Mouse (Mus musculus): ENCODE results near the gene Slc35g3. TPM values are rescaled to one million over a fixed set of nuclear protein-coding genes. Genes with fewer than 3 reads are reported as not detected.

The Slc35g3 gene
- polyA plus RNA-seq, 1 experiment from 2014 or later = 0.09 TPM

DNA sequence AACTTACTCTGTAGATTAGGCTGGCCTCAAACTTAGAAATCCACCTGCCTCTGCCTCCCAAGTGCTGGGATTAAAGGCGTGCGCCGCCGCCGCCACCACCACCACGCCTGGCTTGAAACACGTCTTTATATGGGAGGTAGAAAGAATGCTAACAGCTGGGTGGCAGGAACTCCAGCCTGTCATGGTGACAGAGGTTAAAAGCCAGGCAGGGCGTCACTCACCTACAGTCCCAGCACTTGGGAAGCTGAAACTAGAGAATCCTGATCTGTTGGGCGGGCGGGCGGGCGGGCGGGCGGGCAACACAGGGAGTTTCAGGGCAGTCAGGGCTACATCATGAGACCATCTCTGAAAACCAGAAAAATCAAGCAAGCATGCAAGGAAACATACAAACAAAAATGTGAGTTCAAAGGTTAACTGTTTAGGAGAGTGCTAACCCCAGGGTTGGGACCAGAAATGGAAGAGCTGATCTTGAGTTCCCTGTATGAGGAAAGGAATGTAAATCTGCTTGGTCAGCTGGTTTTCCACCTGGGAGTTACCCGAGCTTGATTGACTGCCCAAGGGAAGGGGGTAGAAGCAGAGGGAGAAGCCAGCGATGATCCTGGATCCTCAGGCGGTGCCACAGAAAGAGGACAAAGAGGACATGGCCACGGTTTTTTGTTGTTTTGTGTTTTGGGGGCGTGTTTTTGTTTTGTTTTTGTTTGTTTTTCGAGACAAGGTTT, 48.7 kb downstream of the Slc35g3 start:
- Histone ChIP-seq H3K27ac (replicated peaks; ENCODE audit: low read depth, low read length) (no peak overlapping the region), H3K36me3 (ENCODE audit: control insufficient read depth, insufficient read depth, low read length) (no peaks in the 10 kb centered on the region)

DNA sequence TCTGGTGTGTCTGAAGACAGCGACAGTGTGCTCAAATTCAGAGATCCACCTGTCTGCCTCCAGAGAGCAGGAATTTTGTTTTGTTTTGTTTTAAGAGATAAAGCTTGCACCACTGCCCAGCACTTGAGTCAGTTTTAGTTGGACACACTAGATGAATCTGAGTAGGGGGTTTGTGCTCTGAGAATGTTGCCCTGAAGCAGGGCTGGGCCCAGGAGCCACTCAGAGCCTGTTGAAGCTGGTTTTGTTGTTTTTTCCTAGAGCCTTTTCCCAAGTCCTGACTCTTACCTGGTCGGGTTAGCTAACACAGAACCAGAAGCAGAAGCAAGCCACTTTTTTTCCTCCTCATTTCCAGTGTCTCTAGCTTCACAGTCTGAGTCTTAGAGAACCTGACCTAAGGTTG, 50.7 kb downstream of the Slc35g3 start:
- Histone ChIP-seq H3K9me3 (ENCODE audit: control insufficient read depth, low read length) (no peaks in the 10 kb centered on the region), H3K27ac (replicated peaks; ENCODE audit: low read depth, low read length) (no peak overlapping the region), H3K27me3 (ENCODE audit: control insufficient read depth, insufficient read depth, low read length) (no peaks in the 10 kb centered on the region), H3K9ac (ENCODE audit: low read length) (no peak overlapping the region), H3K4me1 (ENCODE audit: control insufficient read depth, insufficient read depth, low read length) (peaks cover 12% of the 10 kb centered on the region), H3K4me3 (ENCODE audit: low read depth, low read length) (no peak overlapping the region), H3K36me3 (ENCODE audit: control insufficient read depth, insufficient read depth, low read length) (no peaks in the 10 kb centered on the region), H3K4me2 (ENCODE audit: low read depth, severe bottlenecking) (no peak overlapping the region)
- ATAC-seq (ENCODE audit: insufficient number of reproducible peaks, low FRiP score, low TSS enrichment, low read depth) (no peak), DNase-seq (ENCODE audit: low spot score) (no peak)
- 77% methylated on average over 2 of the region's 2 CpGs for WGBS

More for the DNA sequence above, 48.7 kb downstream of the Slc35g3 start:
- Histone ChIP-seq H3K9ac (ENCODE audit: low read length) (no peak overlapping the region), H3K4me3 (ENCODE audit: low read depth, low read length) (no peak overlapping the region), H3K4me2 (ENCODE audit: low read depth, severe bottlenecking) (no peak overlapping the region), H3K4me1 (ENCODE audit: control insufficient read depth, insufficient read depth, low read length) (peaks cover 14% of the 10 kb centered on the region), H3K9me3 (ENCODE audit: control insufficient read depth, low read length) (no peaks in the 10 kb centered on the region), H3K27me3 (ENCODE audit: control insufficient read depth, insufficient read depth, low read length) (no peaks in the 10 kb centered on the region)
- WGBS = 81% methylated on average over 20 of the region's 20 CpGs
- DNase-seq (ENCODE audit: low spot score) (no peak), ATAC-seq (ENCODE audit: insufficient number of reproducible peaks, low FRiP score, low TSS enrichment, low read depth) (no peak)

DNA sequence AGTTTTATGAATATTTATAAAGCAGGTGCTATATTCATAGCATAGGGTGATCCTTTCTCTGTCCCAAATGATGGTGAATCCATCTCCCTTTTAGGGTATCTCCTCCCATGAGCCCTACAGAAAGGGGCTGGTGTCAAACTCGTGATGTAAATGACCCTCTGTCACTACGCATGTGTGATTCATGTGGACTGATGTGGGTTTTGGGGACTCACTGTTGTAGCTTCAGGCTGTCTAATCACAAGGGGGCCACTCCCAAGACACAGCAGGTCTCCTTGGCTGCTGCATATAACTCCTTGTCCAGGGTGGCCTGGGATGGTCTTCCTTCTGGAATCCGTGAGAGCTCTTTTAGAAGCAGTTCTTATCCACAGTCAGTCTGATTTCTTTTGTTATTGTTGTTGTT, 51.3 kb downstream of the Slc35g3 start:
- 69% methylated on average over 3 of the region's 3 CpGs for WGBS
- Histone ChIP-seq H3K27me3 (ENCODE audit: control insufficient read depth, insufficient read depth, low read length) (no peaks in the 10 kb centered on the region), H3K9me3 (ENCODE audit: control insufficient read depth, low read length) (no peaks in the 10 kb centered on the region), H3K4me2 (ENCODE audit: low read depth, severe bottlenecking) (no peak overlapping the region), H3K36me3 (ENCODE audit: control insufficient read depth, insufficient read depth, low read length) (no peaks in the 10 kb centered on the region), H3K4me3 (ENCODE audit: low read depth, low read length) (no peak overlapping the region), H3K9ac (ENCODE audit: low read length) (no peak overlapping the region), H3K27ac (replicated peaks; ENCODE audit: low read depth, low read length) (no peak overlapping the region), H3K4me1 (ENCODE audit: control insufficient read depth, insufficient read depth, low read length) (peaks cover 10% of the 10 kb centered on the region; the same call in 1 of the 2 replicates)
- no peak for DNase-seq (ENCODE audit: low spot score)
- ATAC-seq (ENCODE audit: insufficient number of reproducible peaks, low FRiP score, low TSS enrichment, low read depth) = no peak

Other genes with a start within 250 kb of the Slc35g3 start
- 0.87 and 1.4 TPM in 2 replicates for gene Dnah2, start 212.9 kb downstream of the Slc35g3 start, polyA plus RNA-seq (2014; fragmentation: Nextera tagmentation; extraction: Ambion mirVana)
- 12.9 and 14.4 TPM in 2 replicates for gene Efnb3, start 201.8 kb downstream of the Slc35g3 start, polyA plus RNA-seq (2014; fragmentation: Nextera tagmentation; extraction: Ambion mirVana)
- 45.7 and 46.9 TPM in 2 replicates for gene Wrap53, start 181.7 kb downstream of the Slc35g3 start, polyA plus RNA-seq (2014; fragmentation: Nextera tagmentation; extraction: Ambion mirVana)
- 250 and 254 TPM in 2 replicates for gene Trp53, start 181.6 kb downstream of the Slc35g3 start, polyA plus RNA-seq (2014; fragmentation: Nextera tagmentation; extraction: Ambion mirVana)
- gene Atp1b2, start 156.0 kb downstream of the Slc35g3 start, polyA plus RNA-seq (2014; fragmentation: Nextera tagmentation; extraction: Ambion mirVana) = 4.5 and 4.9 TPM in 2 replicates
- not detected in 2 replicates for gene Shbg, start 144.1 kb downstream of the Slc35g3 start, polyA plus RNA-seq (2014; fragmentation: Nextera tagmentation; extraction: Ambion mirVana)
- 14.7 and 16.2 TPM in 2 replicates for gene Sat2, start 139.9 kb downstream of the Slc35g3 start, polyA plus RNA-seq (2014; fragmentation: Nextera tagmentation; extraction: Ambion mirVana)
- 35.8 and 37.5 TPM in 2 replicates for gene Fxr2, start 129.0 kb downstream of the Slc35g3 start, polyA plus RNA-seq (2014; fragmentation: Nextera tagmentation; extraction: Ambion mirVana)
- gene Sox15, start 106.7 kb downstream of the Slc35g3 start, polyA plus RNA-seq (2014; fragmentation: Nextera tagmentation; extraction: Ambion mirVana) = 0.17 TPM in 1 of 2 replicates, not detected in the other
- gene Mpdu1, start 99.3 kb downstream of the Slc35g3 start, polyA plus RNA-seq (2014; fragmentation: Nextera tagmentation; extraction: Ambion mirVana) = 21.0 and 41.0 TPM in 2 replicates
- gene Cd68, start 95.8 kb downstream of the Slc35g3 start, polyA plus RNA-seq (2014; fragmentation: Nextera tagmentation; extraction: Ambion mirVana) = 3.4 and 4.5 TPM in 2 replicates
- 759 and 892 TPM in 2 replicates for gene Eif4a1, start 89.5 kb downstream of the Slc35g3 start, polyA plus RNA-seq (2014; fragmentation: Nextera tagmentation; extraction: Ambion mirVana)
- 125 and 127 TPM in 2 replicates for gene Senp3, start 79.9 kb downstream of the Slc35g3 start, polyA plus RNA-seq (2014; fragmentation: Nextera tagmentation; extraction: Ambion mirVana)
- not detected in 2 replicates for gene Tnfsf13, start 76.2 kb downstream of the Slc35g3 start, polyA plus RNA-seq (2014; fragmentation: Nextera tagmentation; extraction: Ambion mirVana)
- gene Tnfsf12, start 66.1 kb downstream of the Slc35g3 start, polyA plus RNA-seq (2014; fragmentation: Nextera tagmentation; extraction: Ambion mirVana) = 2.6 and 3.3 TPM in 2 replicates
- gene Tnfsfm13, start 65.9 kb downstream of the Slc35g3 start, polyA plus RNA-seq (2014; fragmentation: Nextera tagmentation; extraction: Ambion mirVana) = 1.1 and 1.3 TPM in 2 replicates
- 64.0 and 78.3 TPM in 2 replicates for gene Polr2a, start 3.3 kb downstream of the Slc35g3 start, polyA plus RNA-seq (2014; fragmentation: Nextera tagmentation; extraction: Ambion mirVana)
- gene Zbtb4, start 3.9 kb upstream of the Slc35g3 start, polyA plus RNA-seq (2014; fragmentation: Nextera tagmentation; extraction: Ambion mirVana) = 0.96 and 1.1 TPM in 2 replicates
- gene Chrnb1, start 34.0 kb upstream of the Slc35g3 start, polyA plus RNA-seq (2014; fragmentation: Nextera tagmentation; extraction: Ambion mirVana) = 4.3 and 4.4 TPM in 2 replicates
- 0.36 and 0.67 TPM in 2 replicates for gene Fgf11, start 39.9 kb upstream of the Slc35g3 start, polyA plus RNA-seq (2014; fragmentation: Nextera tagmentation; extraction: Ambion mirVana)
- gene Tmem102, start 43.7 kb upstream of the Slc35g3 start, polyA plus RNA-seq (2014; fragmentation: Nextera tagmentation; extraction: Ambion mirVana) = 1.8 and 2.0 TPM in 2 replicates
- not detected in 2 replicates for gene Gm39566, start 53.3 kb upstream of the Slc35g3 start, polyA plus RNA-seq (2014; fragmentation: Nextera tagmentation; extraction: Ambion mirVana)
- not detected in 2 replicates for gene Spem2, start 56.5 kb upstream of the Slc35g3 start, polyA plus RNA-seq (2014; fragmentation: Nextera tagmentation; extraction: Ambion mirVana)
- 0.15 and 0.18 TPM in 2 replicates for gene Spem1, start 60.2 kb upstream of the Slc35g3 start, polyA plus RNA-seq (2014; fragmentation: Nextera tagmentation; extraction: Ambion mirVana)
- 5.8 and 6.2 TPM in 2 replicates for gene Nlgn2, start 75.8 kb upstream of the Slc35g3 start, polyA plus RNA-seq (2014; fragmentation: Nextera tagmentation; extraction: Ambion mirVana)
- 285 and 304 TPM in 2 replicates for gene Tmem256, start 76.5 kb upstream of the Slc35g3 start, polyA plus RNA-seq (2014; fragmentation: Nextera tagmentation; extraction: Ambion mirVana)
- 115 TPM in 2 replicates for gene Plscr3, start 84.4 kb upstream of the Slc35g3 start, polyA plus RNA-seq (2014; fragmentation: Nextera tagmentation; extraction: Ambion mirVana)
- gene Tnk1, start 96.8 kb upstream of the Slc35g3 start, polyA plus RNA-seq (2014; fragmentation: Nextera tagmentation; extraction: Ambion mirVana) = 0.89 and 1.2 TPM in 2 replicates
- gene Tmem95, start 116.0 kb upstream of the Slc35g3 start, polyA plus RNA-seq (2014; fragmentation: Nextera tagmentation; extraction: Ambion mirVana) = not detected in 2 replicates
- 3.7 and 4.3 TPM in 2 replicates for gene Kctd11, start 119.4 kb upstream of the Slc35g3 start, polyA plus RNA-seq (2014; fragmentation: Nextera tagmentation; extraction: Ambion mirVana)
- gene Acap1, start 133.6 kb upstream of the Slc35g3 start, polyA plus RNA-seq (2014; fragmentation: Nextera tagmentation; extraction: Ambion mirVana) = 0.72 and 0.78 TPM in 2 replicates
- gene 2810408A11Rik, start 139.0 kb upstream of the Slc35g3 start, polyA plus RNA-seq (2014; fragmentation: Nextera tagmentation; extraction: Ambion mirVana) = 24.8 and 26.5 TPM in 2 replicates
- gene Neurl4, start 139.1 kb upstream of the Slc35g3 start, polyA plus RNA-seq (2014; fragmentation: Nextera tagmentation; extraction: Ambion mirVana) = 15.3 and 15.5 TPM in 2 replicates
- gene Gps2, start 151.9 kb upstream of the Slc35g3 start, polyA plus RNA-seq (2014; fragmentation: Nextera tagmentation; extraction: Ambion mirVana) = 90.8 and 94.0 TPM in 2 replicates
- 2,284 and 2,370 TPM in 2 replicates for gene Eif5a, start 160.0 kb upstream of the Slc35g3 start, polyA plus RNA-seq (2014; fragmentation: Nextera tagmentation; extraction: Ambion mirVana)
- gene Ybx2, start 173.8 kb upstream of the Slc35g3 start, polyA plus RNA-seq (2014; fragmentation: Nextera tagmentation; extraction: Ambion mirVana) = 11.2 and 11.3 TPM in 2 replicates
- gene Slc2a4, start 186.2 kb upstream of the Slc35g3 start, polyA plus RNA-seq (2014; fragmentation: Nextera tagmentation; extraction: Ambion mirVana) = 21.0 and 22.7 TPM in 2 replicates
- gene Cldn7, start 202.8 kb upstream of the Slc35g3 start, polyA plus RNA-seq (2014; fragmentation: Nextera tagmentation; extraction: Ambion mirVana) = 12.7 and 13.2 TPM in 2 replicates
- 22.8 and 27.6 TPM in 2 replicates for gene Ctdnep1, start 219.2 kb upstream of the Slc35g3 start, polyA plus RNA-seq (2014; fragmentation: Nextera tagmentation; extraction: Ambion mirVana)
- gene Elp5, start 220.5 kb upstream of the Slc35g3 start, polyA plus RNA-seq (2014; fragmentation: Nextera tagmentation; extraction: Ambion mirVana) = 148 and 151 TPM in 2 replicates
- gene Gabarap, start 229.2 kb upstream of the Slc35g3 start, polyA plus RNA-seq (2014; fragmentation: Nextera tagmentation; extraction: Ambion mirVana) = 397 and 432 TPM in 2 replicates
- 56.1 and 64.9 TPM in 2 replicates for gene Phf23, start 233.8 kb upstream of the Slc35g3 start, polyA plus RNA-seq (2014; fragmentation: Nextera tagmentation; extraction: Ambion mirVana)
- 47.3 and 52.0 TPM in 2 replicates for gene Dvl2, start 238.6 kb upstream of the Slc35g3 start, polyA plus RNA-seq (2014; fragmentation: Nextera tagmentation; extraction: Ambion mirVana)